Mouse (Mus musculus) stomach, embryonic 15.5 days (tissue): ENCODE results near the gene Cend1. TPM values are rescaled to one million over a fixed set of nuclear protein-coding genes. Genes with fewer than 3 reads are reported as not detected.

ENCODE experiments used
- ATAC-seq: fragments of 200-750 bp; cut with Nextera tagmentation; 2 replicates; pipeline ENCODE4 v1.8.0; 2017; ENCODE audit warnings: low read depth, moderate number of reproducible peaks, moderate TSS enrichment; ENCODE audit not compliant: insufficient read depth, low FRiP score
- H3K27ac ChIP-seq: fragments of 300-500 bp; sonication (generic); 2 replicates; pipeline ENCODE4 v1.5.1; 2015; ENCODE audit warnings: mild to moderate bottlenecking, inconsistent platforms
- H3K27me3 ChIP-seq: fragments of 300-500 bp; sonication (generic); replicated peaks from 2 replicates; pipeline ENCODE4 v1.6.1; 2015; ENCODE audit warnings: inconsistent platforms
- H3K36me3 ChIP-seq: fragments of 300-500 bp; sonication (generic); 2 replicates; pipeline ENCODE4 v1.6.1; 2015; ENCODE audit warnings: inconsistent platforms
- H3K4me1 ChIP-seq: fragments of 300-500 bp; sonication (generic); 2 replicates; pipeline ENCODE4 v1.6.1; 2015; ENCODE audit warnings: inconsistent platforms
- H3K4me2 ChIP-seq: fragments of 300-500 bp; sonication (generic); 2 replicates; pipeline ENCODE4 v1.6.1; 2015; ENCODE audit warnings: mild to moderate bottlenecking, inconsistent platforms
- H3K4me3 ChIP-seq: fragments of 300-500 bp; sonication (generic); replicated peaks from 2 replicates; pipeline ENCODE4 v1.5.1; 2015; ENCODE audit warnings: inconsistent platforms
- H3K9ac ChIP-seq: fragments of 300-500 bp; sonication (generic); 2 replicates; pipeline ENCODE4 v1.6.1; 2015; ENCODE audit warnings: inconsistent platforms
- H3K9me3 ChIP-seq: fragments of 300-500 bp; sonication (generic); 2 replicates; pipeline ENCODE4 v1.6.1; 2016; ENCODE audit warnings: inconsistent platforms
- WGBS: fragments of 180-500 bp; shearing (Covaris S2); methylation state at CpG from one replicate; pipeline ENCODE4 v1.1.7; 2015; 5-methylcytosine and 5-hydroxymethylcytosine counted together
- polyA plus RNA-seq: library from polyadenylated mRNA; unstranded; fragments of >200 nt; fragmentation: Nextera tagmentation; extraction: Ambion mirVana; gene quantifications from 2 replicates; pipeline ENCODE4 v1.2.1, GENCODE M21; 2015

Cend1 gene
- polyA plus RNA-seq, 1 experiment from 2014 or later = 2.5 TPM

DNA sequence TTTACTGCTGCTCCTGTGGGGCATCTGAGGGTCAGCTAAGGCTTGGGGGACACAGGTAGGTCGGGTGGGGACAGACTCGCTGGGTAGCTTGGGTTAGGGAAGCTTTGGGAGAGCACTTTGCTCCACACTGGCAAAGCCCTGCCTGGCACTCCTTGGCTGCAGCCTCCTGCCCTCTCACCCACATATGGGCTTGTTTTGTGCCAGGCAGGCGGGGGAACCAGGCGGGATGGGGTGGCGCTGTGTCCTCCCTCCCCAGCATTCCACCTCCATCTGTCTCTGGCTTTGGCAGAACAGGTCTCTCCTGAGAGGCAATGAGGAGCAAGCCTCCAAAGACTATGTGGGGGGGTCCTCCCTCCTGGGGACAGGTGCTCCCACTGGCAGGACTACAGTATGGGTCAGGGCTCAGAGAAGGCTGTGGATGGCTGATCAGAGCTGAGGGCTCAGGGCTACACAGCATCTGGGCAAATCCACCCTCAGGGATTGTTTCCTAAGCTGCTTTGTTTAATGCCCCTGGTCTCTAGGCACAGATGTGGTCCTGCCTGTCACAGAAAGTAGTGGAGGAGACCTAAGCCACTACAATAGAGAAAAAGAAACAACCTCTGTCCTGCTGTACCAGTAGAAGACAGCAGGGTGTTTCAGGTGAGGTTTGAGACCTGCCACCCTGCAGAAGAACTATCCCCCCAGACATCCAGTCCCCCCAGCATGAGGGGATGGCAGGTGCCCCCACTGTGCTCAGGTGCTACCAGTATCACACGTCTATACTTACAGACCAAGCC lies 3.6 kb upstream of the Cend1 start:
- H3K27ac ChIP-seq = no peak overlapping the region
- no peaks in the 10 kb centered on the region for H3K9me3 ChIP-seq
- H3K27me3 ChIP-seq = no peaks in the 10 kb centered on the region
- H3K36me3 ChIP-seq = peaks cover 9% of the 10 kb centered on the region
- 85% methylated on average over 6 of the region's 6 CpGs for WGBS
- H3K4me2 ChIP-seq = no peak overlapping the region
- H3K4me3 ChIP-seq = no peak overlapping the region
- no peak for ATAC-seq
- H3K4me1 ChIP-seq = peaks cover 58% of the 10 kb centered on the region
- H3K9ac ChIP-seq = no peak overlapping the region

DNA sequence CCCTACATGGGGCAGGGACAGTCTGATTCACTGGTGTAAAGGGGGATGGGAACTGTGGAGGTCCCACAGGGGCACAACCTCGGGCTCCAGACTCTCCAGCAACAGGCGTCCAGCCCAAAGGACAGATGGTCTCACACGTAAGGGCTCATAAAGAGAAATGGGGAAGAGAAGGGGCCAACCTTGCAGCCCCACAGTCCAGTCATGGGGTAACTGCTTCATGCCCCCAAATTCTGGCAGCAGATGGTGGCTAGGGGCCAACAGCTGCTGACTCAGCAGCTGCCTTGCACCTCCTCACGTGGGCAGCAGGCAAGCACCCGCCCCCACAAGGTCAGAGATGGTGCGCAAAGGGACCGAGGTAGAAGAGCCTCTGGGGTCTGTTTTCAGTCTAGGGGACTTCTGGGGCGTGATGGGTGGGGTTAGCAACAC lies 2.9 kb upstream of the Cend1 start:
- ATAC-seq = no peak
- Histone ChIP-seq H3K4me1 (peaks cover 54% of the 10 kb centered on the region), H3K27ac (no peak overlapping the region), H3K4me2 (no peak overlapping the region), H3K4me3 (no peak overlapping the region), H3K9ac (no peak overlapping the region), H3K9me3 (no peaks in the 10 kb centered on the region), H3K36me3 (peaks cover 9% of the 10 kb centered on the region), H3K27me3 (no peaks in the 10 kb centered on the region)
- 80% methylated on average over 8 of the region's 8 CpGs for WGBS

DNA sequence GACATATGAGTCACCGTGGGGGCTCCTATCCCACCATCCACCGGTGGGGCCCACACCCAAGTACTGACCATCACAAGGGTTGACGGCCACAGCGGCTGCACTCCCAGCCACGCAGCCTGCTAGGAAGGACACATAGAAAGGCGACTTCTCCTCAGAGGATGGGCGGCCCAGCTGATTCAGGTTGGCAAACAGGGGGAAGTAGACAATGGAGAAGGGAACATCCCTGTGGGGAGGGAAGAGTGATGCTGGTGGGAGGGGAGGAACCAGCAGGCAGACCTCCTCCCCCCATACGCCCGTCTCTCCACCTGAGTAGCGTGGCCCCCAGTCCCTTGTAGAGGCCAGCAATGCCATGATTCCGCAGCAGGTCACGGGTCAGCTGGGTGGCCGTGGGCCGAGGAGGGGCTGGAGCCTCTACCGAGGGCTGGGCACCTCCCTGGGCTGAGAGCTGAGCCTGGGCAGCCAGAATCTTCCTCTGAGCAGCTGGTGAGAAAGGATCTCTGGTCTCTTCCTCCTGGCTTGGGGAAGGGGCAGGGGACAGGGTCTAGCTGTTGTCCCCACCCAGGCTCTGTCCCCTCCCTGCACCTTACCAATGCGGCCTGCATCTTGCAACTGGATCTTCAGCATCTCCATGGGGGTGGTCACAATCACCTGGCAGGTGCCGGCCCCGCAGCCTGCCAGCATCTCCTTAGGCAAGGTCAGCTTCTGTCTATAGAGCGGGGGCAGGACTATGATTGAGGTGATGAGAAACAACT lies 2.3 kb upstream of the Cend1 start:
- Histone ChIP-seq H3K4me2 (no peak overlapping the region), H3K27ac (no peak overlapping the region), H3K9me3 (no peaks in the 10 kb centered on the region), H3K9ac (no peak overlapping the region), H3K4me3 (no peak overlapping the region), H3K4me1 (peaks cover 50% of the 10 kb centered on the region), H3K36me3 (peaks cover 9% of the 10 kb centered on the region), H3K27me3 (no peaks in the 10 kb centered on the region)
- ATAC-seq = no peak
- WGBS = 93% methylated on average over 19 of the region's 19 CpGs

DNA sequence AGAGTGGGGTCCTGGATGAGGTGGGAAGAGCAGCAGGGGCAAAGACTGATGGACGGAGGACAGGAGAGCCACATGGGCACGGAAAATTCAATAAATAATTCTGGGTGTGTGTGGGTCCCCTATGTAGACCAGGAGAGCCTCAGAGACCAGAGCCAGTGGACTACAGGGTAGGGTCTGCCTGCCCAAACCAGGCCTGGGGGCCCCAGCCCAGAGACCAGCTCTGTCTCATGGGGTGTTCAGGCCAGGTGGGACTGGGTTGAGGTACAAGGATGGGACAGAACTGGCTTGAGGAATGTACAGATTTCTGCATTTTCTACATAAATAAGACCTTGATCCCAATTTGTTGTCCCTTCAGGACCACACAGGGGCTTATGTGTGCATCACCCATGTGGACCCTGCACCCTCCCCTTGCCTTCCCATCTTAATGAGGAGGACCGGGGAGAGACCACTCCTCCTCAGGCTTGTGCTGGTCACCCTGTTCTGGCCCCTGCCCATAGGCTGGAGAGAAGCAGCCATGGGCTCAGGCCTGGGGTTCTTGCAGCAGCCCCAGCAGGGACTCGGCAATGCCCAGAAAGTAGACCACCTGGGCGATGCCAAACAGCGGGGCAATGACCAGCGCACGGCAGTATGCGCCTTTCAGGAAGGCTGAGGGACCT lies 1.4 kb upstream of the Cend1 start:
- ATAC-seq = no peak

DNA sequence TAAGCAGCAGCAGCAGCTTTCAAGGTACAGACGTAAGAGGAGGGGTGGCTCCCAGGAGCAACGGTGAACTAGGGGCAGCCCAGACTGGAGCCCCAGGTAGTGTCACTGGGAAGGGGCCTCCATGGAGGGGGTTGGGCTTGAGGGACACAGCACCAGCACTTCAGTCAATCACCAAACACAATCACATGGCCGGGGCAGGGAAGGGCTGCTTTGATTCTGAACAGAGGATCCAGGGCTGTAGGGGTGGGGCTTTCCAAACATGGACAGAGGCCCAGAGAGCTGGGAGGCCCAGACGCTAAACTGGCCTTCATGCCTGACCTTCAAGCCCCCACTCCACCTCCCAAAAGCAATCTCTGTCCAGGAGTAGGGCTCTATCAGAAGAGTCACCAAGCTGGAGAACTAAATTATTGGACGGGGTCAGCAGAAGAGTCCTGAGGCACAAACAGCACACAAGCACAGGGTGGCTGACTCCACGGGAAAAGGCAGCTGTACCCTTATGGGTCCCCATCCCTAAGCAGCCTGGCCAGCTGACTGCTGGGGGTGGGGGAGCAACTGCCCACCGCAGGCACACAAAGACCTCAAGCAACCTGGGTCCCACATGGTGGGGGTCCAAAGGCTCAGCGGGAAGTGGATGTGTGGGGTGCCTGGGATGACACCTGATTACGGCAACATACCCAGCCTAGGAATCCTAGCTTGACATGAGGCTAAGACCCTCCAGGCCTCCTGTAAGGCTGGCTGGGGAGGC lies 721 bp upstream of the Cend1 start:
- no peak overlapping the region for H3K9ac ChIP-seq
- H3K36me3 ChIP-seq = peaks cover 9% of the 10 kb centered on the region
- peak overlapping the region; percentile 34 for H3K4me2 ChIP-seq
- no peaks in the 10 kb centered on the region for H3K27me3 ChIP-seq
- H3K4me3 ChIP-seq = no peak overlapping the region
- ATAC-seq = no peak
- WGBS = 53% methylated on average over 9 of the region's 9 CpGs
- no peaks in the 10 kb centered on the region for H3K9me3 ChIP-seq
- H3K27ac ChIP-seq = no peak overlapping the region
- peaks cover 35% of the 10 kb centered on the region for H3K4me1 ChIP-seq

More for the DNA sequence above, 1.4 kb upstream of the Cend1 start:
- no peak overlapping the region for H3K27ac ChIP-seq
- no peak overlapping the region for H3K4me3 ChIP-seq
- 91% methylated on average over 9 of the region's 9 CpGs for WGBS
- no peak overlapping the region for H3K9ac ChIP-seq
- H3K36me3 ChIP-seq = peaks cover 9% of the 10 kb centered on the region
- no peak overlapping the region for H3K4me2 ChIP-seq
- H3K9me3 ChIP-seq = no peaks in the 10 kb centered on the region
- no peaks in the 10 kb centered on the region for H3K27me3 ChIP-seq
- H3K4me1 ChIP-seq = peaks cover 41% of the 10 kb centered on the region

DNA sequence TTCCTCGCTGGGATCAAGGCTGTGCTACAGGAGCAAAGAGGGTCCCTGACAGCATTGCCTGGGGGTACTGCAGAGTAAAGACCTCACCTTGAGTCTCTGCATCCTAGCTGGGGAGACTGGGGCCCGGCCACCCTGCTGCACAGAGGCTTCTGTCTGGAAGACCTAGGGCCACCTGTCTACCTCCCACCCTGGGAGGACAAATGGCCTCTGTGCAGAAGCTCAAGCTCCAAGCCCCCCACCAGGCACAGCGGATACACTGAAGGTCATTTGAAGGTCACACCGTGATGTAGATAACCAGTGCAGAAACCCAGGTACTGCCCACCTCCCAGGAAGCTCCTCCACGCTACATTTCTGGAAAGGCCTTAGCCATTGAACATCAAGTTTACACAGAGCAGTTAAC lies 590 bp downstream of the Cend1 start:
- Histone ChIP-seq H3K4me1 (peaks cover 22% of the 10 kb centered on the region), H3K4me2 (no peak overlapping the region; the same call in 1 of the 2 replicates), H3K27ac (no peak overlapping the region), H3K9ac (no peak overlapping the region), H3K9me3 (no peaks in the 10 kb centered on the region), H3K36me3 (peaks cover 9% of the 10 kb centered on the region), H3K4me3 (no peak overlapping the region), H3K27me3 (no peaks in the 10 kb centered on the region)
- ATAC-seq = no peak
- 39% methylated on average over 5 of the region's 5 CpGs for WGBS

DNA sequence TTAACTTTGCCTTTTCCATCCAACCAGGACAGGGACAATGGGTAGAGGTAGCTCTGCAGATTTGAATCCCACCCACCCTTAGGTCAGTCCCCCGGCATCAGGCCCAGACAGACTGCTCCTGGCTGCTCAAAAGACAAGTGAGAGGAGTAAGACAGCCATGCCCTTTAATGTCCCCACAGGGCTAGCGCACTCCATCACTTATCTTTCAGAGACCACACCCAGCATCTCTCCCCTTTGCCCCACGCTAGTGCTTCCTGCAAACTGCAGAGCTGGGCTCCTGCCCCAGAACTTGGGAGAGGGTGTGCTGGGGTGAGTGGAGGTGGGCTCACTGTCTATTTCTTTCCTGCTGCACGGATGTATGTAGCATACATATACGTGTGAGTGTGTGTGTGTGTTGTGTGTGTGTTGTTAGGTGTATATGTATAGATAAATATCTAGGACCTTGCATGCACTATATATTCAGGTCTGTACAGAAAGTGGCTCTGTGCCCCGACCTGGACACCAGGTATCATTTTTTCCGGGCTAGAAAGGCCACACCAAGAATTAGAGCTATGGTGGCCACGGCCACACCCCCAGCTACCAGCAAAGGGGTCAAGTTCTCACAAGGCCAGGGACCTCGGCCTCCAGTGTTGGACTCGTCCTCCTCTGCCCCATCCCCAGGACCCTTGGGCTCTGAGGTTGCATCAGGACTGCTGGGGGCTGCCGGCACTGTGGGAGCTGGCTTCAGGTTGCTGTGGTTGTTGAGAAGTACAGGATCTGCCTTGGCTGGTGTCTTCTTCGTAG lies 2.2 kb downstream of the Cend1 start:
- Histone ChIP-seq H3K4me3 (no peak overlapping the region), H3K9ac (no peak overlapping the region), H3K27ac (no peak overlapping the region), H3K27me3 (no peaks in the 10 kb centered on the region), H3K9me3 (no peaks in the 10 kb centered on the region), H3K4me2 (no peak overlapping the region), H3K36me3 (peaks cover 9% of the 10 kb centered on the region), H3K4me1 (peaks cover 17% of the 10 kb centered on the region)
- 77% methylated on average over 12 of the region's 12 CpGs for WGBS
- no peak for ATAC-seq

DNA sequence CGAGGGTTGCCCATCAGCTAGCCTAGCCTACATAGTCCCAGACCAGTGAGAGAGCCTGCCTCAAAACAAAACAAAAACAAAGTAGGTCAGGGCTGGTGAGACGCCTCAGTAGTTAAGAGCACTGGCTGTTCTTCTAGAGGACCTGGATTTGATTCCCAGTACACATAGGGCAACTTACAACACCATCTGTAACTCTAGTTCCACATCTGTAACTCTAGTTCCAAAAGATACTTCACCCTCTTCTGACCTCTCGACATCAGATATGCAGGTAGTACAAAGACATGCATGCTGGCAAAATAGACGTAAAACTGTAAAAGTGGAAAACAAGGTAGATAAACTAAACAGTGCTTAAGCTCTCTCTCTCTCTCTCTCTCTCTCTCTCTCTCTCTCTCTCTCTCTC lies 5.5 kb downstream of the Cend1 start:
- Histone ChIP-seq H3K4me1 (0 out of 2 replicates have a peak, but pooled peaks cover under 1% of the 10 kb centered on the region), H3K27me3 (no peaks in the 10 kb centered on the region), H3K36me3 (no peaks in the 10 kb centered on the region), H3K27ac (no peak overlapping the region), H3K9ac (no peak overlapping the region), H3K4me2 (no peak overlapping the region), H3K9me3 (no peaks in the 10 kb centered on the region), H3K4me3 (no peak overlapping the region)
- WGBS = 72% methylated on average over 4 of the region's 4 CpGs
- no peak for ATAC-seq

DNA sequence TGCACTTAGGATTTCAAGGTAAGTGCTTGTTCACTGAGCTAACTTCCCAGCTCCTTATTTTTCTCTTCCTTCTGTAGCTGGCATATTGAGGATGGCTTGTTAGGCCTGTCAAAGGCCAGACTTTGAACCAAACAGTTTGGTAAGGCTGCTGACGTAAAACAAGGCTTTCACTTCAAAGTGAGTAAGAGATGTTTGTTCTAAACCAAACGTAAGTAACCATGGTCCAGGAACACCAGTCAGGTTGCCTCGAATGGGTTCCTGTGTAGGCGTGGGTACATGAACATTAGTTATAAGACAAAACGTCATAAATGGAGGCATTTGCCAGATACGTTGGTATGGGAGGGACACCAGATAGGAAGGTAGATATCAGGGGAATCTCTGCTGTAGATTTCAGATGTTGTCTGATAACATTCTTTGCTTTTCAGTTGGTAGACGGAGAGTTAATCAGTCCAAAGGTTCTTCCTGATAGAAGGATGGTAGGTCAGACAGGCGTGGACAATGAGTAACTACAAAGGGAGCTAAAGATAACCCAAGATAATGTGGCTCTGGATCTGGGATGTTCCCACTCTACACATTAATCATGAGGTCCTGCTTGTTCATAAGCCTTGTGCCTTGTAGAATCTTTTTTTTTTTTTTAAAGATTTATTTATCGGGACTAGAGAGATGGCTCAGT lies 9.1 kb downstream of the Cend1 start:
- H3K4me1 ChIP-seq = no peaks in the 10 kb centered on the region
- H3K27ac ChIP-seq = no peak overlapping the region
- H3K9me3 ChIP-seq = no peaks in the 10 kb centered on the region
- 71% methylated on average over 9 of the region's 9 CpGs for WGBS
- H3K4me2 ChIP-seq = no peak overlapping the region
- ATAC-seq = no peak
- H3K4me3 ChIP-seq = no peak overlapping the region
- H3K36me3 ChIP-seq = no peaks in the 10 kb centered on the region
- no peaks in the 10 kb centered on the region for H3K27me3 ChIP-seq
- no peak overlapping the region for H3K9ac ChIP-seq

DNA sequence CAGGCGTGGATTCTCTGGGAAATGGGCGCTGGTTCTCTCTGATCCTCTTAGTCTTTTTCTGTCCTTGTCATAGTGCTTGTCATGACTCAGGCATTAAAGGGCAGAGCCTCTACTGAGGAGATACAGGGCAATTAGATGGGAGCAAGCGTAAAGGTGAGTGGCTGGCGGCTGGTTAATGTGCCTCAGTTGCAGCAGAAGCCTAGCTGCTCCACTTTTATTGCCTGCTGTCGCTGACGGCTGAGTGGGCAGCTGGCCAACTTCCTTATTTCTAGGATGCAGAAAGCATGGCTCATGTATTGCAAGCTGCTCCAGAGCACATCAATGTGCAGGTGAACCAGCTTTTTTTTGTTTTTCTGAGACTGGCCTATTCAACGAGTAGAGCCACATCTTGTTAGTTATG lies 10.3 kb downstream of the Cend1 start:
- H3K9ac ChIP-seq = no peak overlapping the region
- H3K4me3 ChIP-seq = no peak overlapping the region
- no peak for ATAC-seq
- H3K27ac ChIP-seq = no peak overlapping the region
- H3K4me2 ChIP-seq = no peak overlapping the region
- 58% methylated on average over 7 of the region's 7 CpGs for WGBS
- H3K4me1 ChIP-seq = 0 out of 2 replicates have a peak, but pooled peaks cover 5% of the 10 kb centered on the region
- H3K27me3 ChIP-seq = no peaks in the 10 kb centered on the region
- H3K36me3 ChIP-seq = no peaks in the 10 kb centered on the region
- no peaks in the 10 kb centered on the region for H3K9me3 ChIP-seq
